Mouse (Mus musculus) heart, adult 2 months (tissue): ENCODE results near the gene Bst2. TPM values are rescaled to one million over a fixed set of nuclear protein-coding genes. Genes with fewer than 3 reads are reported as not detected.

Experiments
- DNase-seq, 2 experiments: peaks; one replicate each; pipeline ENCODE4 v3.0.0; 2021
- H3K27ac ChIP-seq: fragments of 200-600 bp; 2 replicates; pipeline ENCODE4 v1.8.1; 2022
- H3K27me3 ChIP-seq: fragments of 200-500 bp; 2 replicates; pipeline ENCODE4 v1.6.1; 2012; ENCODE audit warnings: mild to moderate bottlenecking, low read length, inconsistent platforms, mixed read lengths; ENCODE audit not compliant: control insufficient read depth, insufficient read depth
- H3K36me3 ChIP-seq: fragments of 200-500 bp; 2 replicates; pipeline ENCODE4 v1.6.1; 2012; ENCODE audit warnings: low read length, inconsistent platforms; ENCODE audit not compliant: control insufficient read depth, insufficient read depth
- H3K4me1 ChIP-seq: fragments of 200-500 bp; 2 replicates; pipeline ENCODE4 v1.6.1; 2011; ENCODE audit warnings: low read length; ENCODE audit not compliant: control insufficient read depth, insufficient read depth
- H3K4me3 ChIP-seq: fragments of 200-600 bp; 2 replicates; pipeline ENCODE4 v1.8.1; 2022
- H3K79me2 ChIP-seq: fragments of 200-500 bp; replicated peaks from 2 replicates; pipeline ENCODE4 v1.6.1; 2012; ENCODE audit warnings: mild to moderate bottlenecking, inconsistent platforms, low read length, moderate library complexity, mixed read lengths; ENCODE audit not compliant: control insufficient read depth, insufficient read depth
- H3K9ac ChIP-seq: fragments of 200-500 bp; 2 replicates; pipeline ENCODE4 v1.6.1; 2012; ENCODE audit warnings: low read depth, mild to moderate bottlenecking, control low read depth, inconsistent platforms, low read length, mixed read lengths
- CTCF ChIP-seq: fragments of 200-600 bp; IDR thresholded peaks from 2 replicates; pipeline ENCODE4 v1.8.1; 2022; ENCODE audit warnings: antibody characterized with exemption, mild to moderate bottlenecking, moderate library complexity
- EP300 ChIP-seq: fragments of 200-500 bp; IDR thresholded peaks from 2 replicates; pipeline ENCODE4 v1.6.1; 2011; ENCODE audit warnings: low read depth, low read length, control low read depth; ENCODE audit not compliant: insufficient read depth
- POLR2A ChIP-seq: fragments of 200-500 bp; IDR thresholded peaks from 2 replicates; pipeline ENCODE4 v1.6.1; 2011; ENCODE audit warnings: mild to moderate bottlenecking, low read depth, low read length, control low read depth; ENCODE audit not compliant: insufficient read depth
- WGBS: fragments of 180-500 bp; shearing (Covaris S2); methylation state at CpG from one replicate; pipeline ENCODE4 v1.1.7; 2018; 5-methylcytosine and 5-hydroxymethylcytosine counted together
- intact Hi-C: fragments of 180-260 bp; cut with DNase I; formaldehyde crosslinking; loops from one replicate; pipeline ENCODE4 v1.15.1; 2025
- polyA plus RNA-seq: library from polyadenylated mRNA; depleted of rRNA; stranded (reverse); fragments of >200 nt; gene quantifications from 2 replicates; pipeline ENCODE4 v1.2.3, GENCODE M21; 2012
- total RNA-seq, 2 experiments: library from RNA; stranded (reverse); gene quantifications; 2 replicates each; pipeline ENCODE4 v1.2.3; 2021

Gene Bst2
- total and polyA plus RNA-seq, 3 experiments: 17.4 to 85.9 (median 18.1) TPM

GRCm38 (mm10) chr8:71562751-71563150 is 25.5 kb upstream of the Bst2 start:
- WGBS: under 1% methylated on average over 33 of the region's 33 CpGs
- peak overlapping the region; percentile 55 for H3K9ac ChIP-seq
- H3K4me3 ChIP-seq: peak overlapping the region; percentile 7; the same call in 1 of the 2 replicates
- intact Hi-C loops: no loop called here
- no peaks in the 10 kb centered on the region for H3K79me2 ChIP-seq
- H3K4me1 ChIP-seq: peaks cover 2% of the 10 kb centered on the region
- H3K36me3 ChIP-seq: no peaks in the 10 kb centered on the region
- peak overlapping the region; percentile 8; the same call in 1 of the 2 replicates for H3K27ac ChIP-seq
- peaks cover 7% of the 10 kb centered on the region for H3K27me3 ChIP-seq
- TF ChIP-seq CTCF (no peak; the same call in 1 of the 2 replicates), POLR2A (no peak), EP300 (0 out of 2 replicates have a peak, but pooled peaks have one; percentile 10)
- DNase-seq: peak; percentile 87 to 91

- H3K36me3 ChIP-seq: no peaks in the 10 kb centered on the region
- H3K27me3 ChIP-seq: peaks cover 7% of the 10 kb centered on the region
- DNase-seq: peak; percentile 55 to 72
These were observed 24.1 kb upstream of the Bst2 start for GRCm38 (mm10) chr8:71561401-71561800.

GRCm38 (mm10) chr8:71560765-71561164 is 23.5 kb upstream of the Bst2 start:
- H3K27ac ChIP-seq: no peak overlapping the region
- DNase-seq: no peak
- peaks cover 7% of the 10 kb centered on the region for H3K27me3 ChIP-seq
- H3K4me1 ChIP-seq: no peaks in the 10 kb centered on the region; the same call in 1 of the 2 replicates
- no peaks in the 10 kb centered on the region for H3K79me2 ChIP-seq
- no peak overlapping the region for H3K9ac ChIP-seq
- H3K36me3 ChIP-seq: no peaks in the 10 kb centered on the region
- WGBS: 77% methylated on average over 5 of the region's 5 CpGs
- intact Hi-C loops: loop anchor here (1.0 kb wide), 3 partner anchors 36 to 100 kb away; no protein-coding TSS in a partner anchor
- TF ChIP-seq EP300: no peak
- no peak for TF ChIP-seq POLR2A
- TF ChIP-seq CTCF: no peak
- H3K4me3 ChIP-seq: no peak overlapping the region

More at GRCm38 (mm10) chr8:71561401-71561800, 24.1 kb upstream of the Bst2 start:
- H3K9ac ChIP-seq: no peak overlapping the region
- intact Hi-C loops: loop anchor here (1.0 kb wide), 3 partner anchors 35 to 99 kb away; no protein-coding TSS in a partner anchor
- H3K27ac ChIP-seq: no peak overlapping the region
- H3K4me1 ChIP-seq: no peaks in the 10 kb centered on the region; the same call in 1 of the 2 replicates
- no peaks in the 10 kb centered on the region for H3K79me2 ChIP-seq
- WGBS: 4% methylated on average over 15 of the region's 15 CpGs
- TF ChIP-seq EP300: peak; percentile 94
- TF ChIP-seq CTCF: peak; percentile 92
- TF ChIP-seq POLR2A: no peak
- H3K4me3 ChIP-seq: no peak overlapping the region

GRCm38 (mm10) chr8:71560071-71560470 is 22.8 kb upstream of the Bst2 start:
- TF ChIP-seq CTCF (no peak), EP300 (no peak), POLR2A (no peak)
- H3K79me2 ChIP-seq: no peaks in the 10 kb centered on the region
- peaks cover 7% of the 10 kb centered on the region for H3K27me3 ChIP-seq
- H3K9ac ChIP-seq: no peak overlapping the region
- H3K4me1 ChIP-seq: no peaks in the 10 kb centered on the region; the same call in 1 of the 2 replicates
- H3K4me3 ChIP-seq: no peak overlapping the region
- H3K36me3 ChIP-seq: no peaks in the 10 kb centered on the region
- intact Hi-C loops: no loop called here
- H3K27ac ChIP-seq: no peak overlapping the region
- no peak for DNase-seq
- whole genome bisulfite sequencing: 70% methylated on average over 3 of the region's 3 CpGs

- WGBS: 10% methylated on average over 24 of the region's 24 CpGs
- Histone ChIP-seq H3K4me1 (no peaks in the 10 kb centered on the region; the same call in 1 of the 2 replicates), H3K27ac (no peak overlapping the region), H3K9ac (no peak overlapping the region), H3K36me3 (no peaks in the 10 kb centered on the region), H3K4me3 (no peak overlapping the region), H3K27me3 (peaks cover 7% of the 10 kb centered on the region), H3K79me2 (no peaks in the 10 kb centered on the region)
- DNase-seq: peak; percentile 65 to 71
- intact Hi-C loops: no loop called here
- TF ChIP-seq CTCF (no peak), EP300 (no peak), POLR2A (no peak)
These were observed 21.9 kb upstream of the Bst2 start for GRCm38 (mm10) chr8:71558958-71559690.
